Mouse (Mus musculus) heart, embryonic 14.5 days (tissue): ENCODE results near the gene Crat. TPM values are rescaled to one million over a fixed set of nuclear protein-coding genes. Genes with fewer than 3 reads are reported as not detected.

ENCODE experiments used
- ATAC-seq: fragments of 200-750 bp; cut with Nextera tagmentation; 2 replicates; pipeline ENCODE4 v1.8.0; 2017; ENCODE audit warnings: low read depth, moderate TSS enrichment; ENCODE audit not compliant: insufficient number of reproducible peaks, insufficient read depth, low FRiP score
- H3K27ac ChIP-seq, 2 experiments: fragments of 200-500 bp in 1 of 2; fragments of 300-500 bp in 1 of 2; sonication (generic) in 1 of 2; replicated peaks in 1 of 2; 2 replicates each; pipeline ENCODE4 v1.5.1; 2012 to 2014; ENCODE audit warnings: low read depth in 2 of 2, low read length in 2 of 2, control low read depth in 1 of 2, mild to moderate bottlenecking in 1 of 2, mixed read lengths in 1 of 2; ENCODE audit not compliant: control insufficient read depth in 1 of 2, insufficient read depth in 1 of 2
- H3K27me3 ChIP-seq: fragments of 300-500 bp; sonication (generic); 2 replicates; pipeline ENCODE4 v1.6.1; 2014; ENCODE audit warnings: mild to moderate bottlenecking, low read length, control low read depth; ENCODE audit not compliant: control insufficient read depth, insufficient read depth
- H3K36me3 ChIP-seq: fragments of 300-500 bp; sonication (generic); 2 replicates; pipeline ENCODE4 v1.6.1; 2014; ENCODE audit warnings: mild to moderate bottlenecking, control low read depth, low read length, mixed read lengths; ENCODE audit not compliant: control insufficient read depth, insufficient read depth
- H3K4me1 ChIP-seq, 2 experiments: fragments of 200-500 bp in 1 of 2; fragments of 300-500 bp in 1 of 2; sonication (generic) in 1 of 2; 2 replicates each; pipeline ENCODE4 v1.6.1; 2012 to 2014; ENCODE audit warnings: low read length in 2 of 2, control low read depth in 1 of 2, mixed read lengths in 1 of 2; ENCODE audit not compliant: control insufficient read depth in 2 of 2, insufficient read depth in 2 of 2
- H3K4me2 ChIP-seq: fragments of 300-500 bp; sonication (generic); 2 replicates; pipeline ENCODE4 v1.6.1; 2014; ENCODE audit warnings: mild to moderate bottlenecking, low read length
- H3K4me3 ChIP-seq, 2 experiments: fragments of 200-500 bp in 1 of 2; fragments of 300-500 bp in 1 of 2; sonication (generic) in 1 of 2; 2 replicates each; pipeline ENCODE4 v1.5.1; 2012 to 2014; ENCODE audit warnings: low read length in 2 of 2, mild to moderate bottlenecking in 2 of 2, control low read depth in 1 of 2, low read depth in 1 of 2, moderate library complexity in 1 of 2; ENCODE audit not compliant: control insufficient read depth in 1 of 2, insufficient read depth in 1 of 2
- H3K9ac ChIP-seq: fragments of 300-500 bp; sonication (generic); 2 replicates; pipeline ENCODE4 v1.6.1; 2014; ENCODE audit warnings: mild to moderate bottlenecking, low read length
- H3K9me3 ChIP-seq: fragments of 300-500 bp; sonication (generic); 2 replicates; pipeline ENCODE4 v1.6.1; 2016; ENCODE audit warnings: low read length, control low read depth; ENCODE audit not compliant: control insufficient read depth
- WGBS: fragments of 180-500 bp; shearing (Covaris S2); extraction: QIAGEN DNeasy Blood & Tissue Kit; methylation state at CpG from one replicate; pipeline ENCODE4 v1.1.7; 2014; 5-methylcytosine and 5-hydroxymethylcytosine counted together
- polyA plus RNA-seq: library from polyadenylated mRNA; unstranded; fragments of >200 nt; fragmentation: Nextera tagmentation; extraction: Ambion mirVana; gene quantifications from 2 replicates; pipeline ENCODE4 v1.2.1, GENCODE M21; 2014

Crat gene
- polyA plus RNA-seq, 1 experiment from 2014 or later: 127 TPM

- Histone ChIP-seq H3K27ac (peak overlapping the region; percentile 98 to 99), H3K27me3 (no peaks in the 10 kb centered on the region), H3K9ac (peak overlapping the region; percentile 86), H3K4me2 (no peak overlapping the region), H3K4me3 (no peak overlapping the region), H3K9me3 (no peaks in the 10 kb centered on the region), H3K4me1 (peaks cover 44 to 50% of the 10 kb centered on the region in 2 experiments), H3K36me3 (peaks cover 62% of the 10 kb centered on the region)
- WGBS: 85% methylated on average over 6 of the region's 6 CpGs
- ATAC-seq: no peak
Observed at GRCm38 (mm10) chr2:30439631-30440030, 24.0 kb upstream of the Crat start.

- no peak overlapping the region for H3K9ac ChIP-seq
- peaks cover 61% of the 10 kb centered on the region for H3K36me3 ChIP-seq
- no peaks in the 10 kb centered on the region for H3K9me3 ChIP-seq
- no peak overlapping the region for H3K4me3 ChIP-seq
- ATAC-seq: no peak
- no peak overlapping the region for H3K27ac ChIP-seq
- no peak overlapping the region for H3K4me2 ChIP-seq
- H3K27me3 ChIP-seq: no peaks in the 10 kb centered on the region
- peaks cover 29 to 32% of the 10 kb centered on the region in 2 experiments for H3K4me1 ChIP-seq
- WGBS: 84% methylated on average over 4 of the region's 4 CpGs
Observed at GRCm38 (mm10) chr2:30437791-30438190, 22.2 kb upstream of the Crat start.

- peaks cover 71% of the 10 kb centered on the region for H3K36me3 ChIP-seq
- WGBS: 87% methylated on average over 4 of the region's 4 CpGs
- no peak overlapping the region for H3K4me2 ChIP-seq
- H3K4me3 ChIP-seq: no peak overlapping the region
- H3K4me1 ChIP-seq: peaks cover 20 to 23% of the 10 kb centered on the region in 2 experiments
- H3K27ac ChIP-seq: no peak overlapping the region
- ATAC-seq: no peak
- H3K9ac ChIP-seq: no peak overlapping the region
- no peaks in the 10 kb centered on the region for H3K27me3 ChIP-seq
- H3K9me3 ChIP-seq: no peaks in the 10 kb centered on the region
Observed at GRCm38 (mm10) chr2:30436809-30437208, 21.2 kb upstream of the Crat start.

- ATAC-seq: no peak
- Histone ChIP-seq H3K4me2 (no peak overlapping the region), H3K27me3 (no peaks in the 10 kb centered on the region), H3K4me3 (no peak overlapping the region), H3K9me3 (no peaks in the 10 kb centered on the region), H3K9ac (no peak overlapping the region), H3K4me1 (peaks cover 16 to 20% of the 10 kb centered on the region in 2 experiments), H3K36me3 (peaks cover 78% of the 10 kb centered on the region), H3K27ac (no peak overlapping the region)
- 60% methylated on average over 5 of the region's 5 CpGs for WGBS
Observed at GRCm38 (mm10) chr2:30436156-30436545, 20.5 kb upstream of the Crat start.

DNA sequence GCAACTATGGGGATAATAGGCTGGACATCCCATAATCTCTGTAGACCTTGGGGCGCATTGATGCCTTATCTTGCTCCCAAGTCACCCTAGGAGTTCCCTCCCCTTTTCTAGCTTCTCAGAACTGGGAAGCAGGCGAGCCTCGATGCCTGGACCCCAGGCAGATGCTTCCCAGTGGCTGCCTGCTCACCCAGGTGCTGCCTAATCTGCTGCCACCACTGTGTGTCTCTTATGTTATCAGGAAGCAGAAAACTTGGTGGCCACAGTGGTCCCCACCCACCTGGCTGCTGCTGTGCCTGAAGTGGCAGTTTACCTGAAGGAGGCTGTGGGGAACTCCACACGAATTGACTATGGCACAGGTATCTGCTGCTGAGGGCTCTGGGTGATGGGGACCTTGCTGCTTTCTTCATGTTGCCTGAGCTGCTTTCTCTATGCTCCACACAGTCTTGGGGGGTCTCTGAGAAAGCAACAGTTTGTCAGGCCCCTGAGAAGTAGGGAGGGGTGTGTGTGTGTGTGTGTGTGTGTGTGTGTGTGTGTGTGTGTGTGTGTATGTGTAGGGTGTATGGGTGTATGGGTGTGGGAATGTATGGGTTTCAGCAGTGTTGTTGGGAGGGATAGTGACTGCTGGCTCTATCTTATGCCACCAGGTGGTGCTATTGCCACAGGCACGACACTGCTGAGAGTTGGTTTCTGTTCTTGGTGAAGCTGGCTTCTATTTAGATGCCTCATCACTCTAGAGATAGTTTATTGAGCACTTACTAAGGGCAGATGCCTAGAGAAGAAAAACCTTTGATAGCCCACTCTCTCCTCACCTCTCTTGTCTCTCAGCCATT lies 19.9 kb upstream of the Crat start:
- no peak for ATAC-seq
- WGBS: 39% methylated on average over 5 of the region's 5 CpGs
- H3K36me3 ChIP-seq: peaks cover 84% of the 10 kb centered on the region
- H3K9me3 ChIP-seq: no peaks in the 10 kb centered on the region
- H3K27ac ChIP-seq: no peak overlapping the region
- H3K4me2 ChIP-seq: no peak overlapping the region
- H3K4me1 ChIP-seq: peaks cover 11 to 14% of the 10 kb centered on the region in 2 experiments
- H3K4me3 ChIP-seq: no peak overlapping the region
- H3K9ac ChIP-seq: no peak overlapping the region
- H3K27me3 ChIP-seq: no peaks in the 10 kb centered on the region

DNA sequence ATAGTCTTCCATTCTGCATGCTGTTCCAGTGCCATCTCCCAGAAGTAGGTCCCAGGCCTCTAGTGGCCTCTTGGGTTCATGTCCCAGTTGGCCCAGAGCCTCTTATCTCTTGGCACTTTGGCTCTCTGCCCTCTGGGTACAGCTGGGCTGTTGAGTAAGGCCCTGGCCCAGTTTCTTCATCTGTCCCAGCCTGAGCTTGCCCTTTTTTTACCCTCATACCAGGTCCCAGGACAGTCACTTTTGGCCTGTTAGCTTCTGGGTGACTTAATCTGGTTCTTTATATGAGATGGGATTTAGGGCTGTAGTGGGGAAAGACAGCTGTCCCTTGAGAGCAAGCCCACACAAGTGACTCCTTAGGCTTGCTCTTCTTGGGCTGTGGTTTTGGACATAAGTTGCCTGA lies 13.5 kb upstream of the Crat start:
- H3K9ac ChIP-seq: no peak overlapping the region

DNA sequence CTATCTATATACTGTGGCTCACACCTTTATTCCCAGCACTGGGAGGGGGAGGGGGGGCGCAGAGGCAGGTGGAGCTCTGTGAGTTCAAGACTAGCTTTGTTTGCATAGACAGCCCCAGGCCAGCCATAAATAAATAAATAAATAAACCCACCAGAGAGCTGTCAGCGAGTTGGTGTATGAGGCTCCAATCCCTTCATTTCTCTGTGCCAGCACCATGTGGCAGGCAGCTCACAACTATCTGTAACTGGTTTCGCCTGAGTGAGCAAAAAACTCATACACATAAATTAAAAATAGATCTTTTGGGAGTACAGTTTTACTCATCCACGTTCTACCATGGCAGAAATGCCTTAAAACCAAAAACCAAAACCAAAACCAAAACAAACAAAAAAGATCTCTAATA lies 5.8 kb upstream of the Crat start:
- H3K4me1 ChIP-seq: peaks cover 13 to 23% of the 10 kb centered on the region in 2 experiments
- WGBS: 80% methylated on average over 4 of the region's 4 CpGs
- H3K4me3 ChIP-seq: no peak overlapping the region
- H3K9ac ChIP-seq: no peak overlapping the region
- H3K9me3 ChIP-seq: no peaks in the 10 kb centered on the region
- no peaks in the 10 kb centered on the region for H3K27me3 ChIP-seq
- no peak overlapping the region for H3K27ac ChIP-seq
- H3K36me3 ChIP-seq: peaks cover 13% of the 10 kb centered on the region
- no peak for ATAC-seq
- no peak overlapping the region for H3K4me2 ChIP-seq

More for the DNA sequence above, 13.5 kb upstream of the Crat start:
- ATAC-seq: no peak
- Histone ChIP-seq H3K27me3 (no peaks in the 10 kb centered on the region), H3K9me3 (no peaks in the 10 kb centered on the region), H3K36me3 (peaks cover 82% of the 10 kb centered on the region), H3K27ac (no peak overlapping the region), H3K4me3 (no peak overlapping the region), H3K4me1 (no peaks in the 10 kb centered on the region; a peak in 2 of 4 replicates), H3K4me2 (no peak overlapping the region)
